Mouse (Mus musculus) megakaryocyte, embryonic 14.5 days (primary cell): ENCODE results near the gene Rgs7.

Experiments
- FLI1 ChIP-seq: IDR thresholded peaks from 2 replicates; pipeline ENCODE4 v1.6.1; 2012; ENCODE audit warnings: low read length, inconsistent platforms, mixed read lengths
- GATA1 ChIP-seq: IDR thresholded peaks from 3 replicates; pipeline ENCODE4 v1.6.1; 2012; ENCODE audit warnings: mixed read lengths, low read length, inconsistent platforms, borderline replicate concordance

DNA sequence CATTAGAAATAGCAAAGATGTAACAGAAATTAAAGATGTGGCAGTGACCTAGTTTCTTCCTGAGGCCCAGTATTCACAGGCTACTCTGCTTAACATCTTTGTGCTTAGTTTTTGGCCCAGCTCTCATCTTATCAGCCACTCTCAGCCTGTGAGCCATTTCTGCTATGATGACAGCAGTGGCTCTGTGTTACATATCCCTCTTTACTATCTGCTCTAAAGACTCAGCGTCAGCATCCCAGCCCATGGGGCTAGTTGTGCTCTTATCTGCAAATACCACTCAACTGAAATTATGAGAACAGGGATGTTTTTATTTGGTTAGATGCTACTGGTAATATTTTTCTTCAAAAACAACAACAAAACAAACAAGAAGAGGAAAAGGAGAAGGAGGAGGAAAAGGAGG lies 410.2 kb downstream of the Rgs7 start:
- TF ChIP-seq GATA1 = no peak
- TF ChIP-seq FLI1 = no peak
